Mouse (Mus musculus): ENCODE data around the gene Ift80. TPM values are rescaled to one million over a fixed set of nuclear protein-coding genes. Genes with fewer than 3 reads are reported as not detected.
A peak's percentile ranks its signal among the peaks of the same experiment; 100 is the strongest.

The Ift80 gene
- 12.8 and 13.9 TPM in 2 replicates for polyA plus RNA-seq (2015; fragmentation: Nextera tagmentation; extraction: Ambion mirVana)

- H3K4me2 ChIP-seq = peak within 1 kb of the TSS; percentile 84
- peaks cover 34% of the 10 kb centered on the region for H3K4me1 ChIP-seq
- peak; percentile 97 for ATAC-seq
- no peaks in the 10 kb centered on the region for H3K27me3 ChIP-seq
- H3K9me3 ChIP-seq (replicated peaks) = no peaks in the 10 kb centered on the region
- H3K9ac ChIP-seq = peak within 1 kb of the TSS; percentile 94
- H3K36me3 ChIP-seq (ENCODE audit: poor library complexity, severe bottlenecking) = no peaks in the 10 kb centered on the region
- WGBS = under 1% methylated on average over 73 of the region's 76 CpGs
- peak within 1 kb of the TSS; percentile 93 for H3K27ac ChIP-seq
- peak within 1 kb of the TSS; percentile 99 for H3K4me3 ChIP-seq
Observed at GRCm38 (mm10) chr3:69004437-69005337, at the start of gene Ift80, which contains the start of gene Smc4. Gene Ift80, minus strand, starts transcription at chr3:69004570. Gene Smc4, plus strand, starts transcription at chr3:69004738.

DNA sequence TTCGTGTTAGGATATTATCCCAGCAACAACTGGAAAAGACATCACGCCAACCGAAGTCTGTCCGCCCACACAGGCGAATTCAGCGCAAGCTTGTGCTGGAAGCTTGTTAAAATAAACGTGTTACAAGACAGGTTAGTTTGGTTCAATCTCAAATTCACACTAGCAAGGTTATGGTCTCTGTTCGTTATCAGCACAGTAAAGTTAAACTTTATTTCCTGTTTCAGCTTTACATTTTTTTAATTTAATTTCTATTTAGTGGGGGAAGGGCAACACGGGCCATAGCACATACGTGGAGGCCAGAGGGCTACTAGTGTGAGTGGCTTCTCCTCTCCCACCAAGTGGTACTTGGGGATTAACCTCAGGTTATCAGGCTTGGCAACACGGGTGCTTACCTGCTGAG lies 47.5 kb upstream of the Ift80 start:
- 94% methylated on average over 11 of the region's 11 CpGs for WGBS

GRCm38 (mm10) chr3:69049011-69049410 lies 44.6 kb upstream of the Ift80 start:
- H3K27ac ChIP-seq = no peak overlapping the region
- H3K9me3 ChIP-seq (replicated peaks) = no peaks in the 10 kb centered on the region
- H3K4me1 ChIP-seq = peaks cover 9% of the 10 kb centered on the region
- H3K4me2 ChIP-seq = no peak overlapping the region
- H3K4me3 ChIP-seq = no peak overlapping the region
- H3K9ac ChIP-seq = no peak overlapping the region
- H3K27me3 ChIP-seq = no peaks in the 10 kb centered on the region
- ATAC-seq = no peak
- H3K36me3 ChIP-seq (ENCODE audit: poor library complexity, severe bottlenecking) = no peaks in the 10 kb centered on the region
- WGBS = 65% methylated on average over 6 of the region's 6 CpGs

More for the DNA sequence above, 47.5 kb upstream of the Ift80 start:
- H3K4me2 ChIP-seq = no peak overlapping the region
- H3K27me3 ChIP-seq = no peaks in the 10 kb centered on the region
- H3K4me3 ChIP-seq = no peak overlapping the region
- H3K9me3 ChIP-seq (replicated peaks) = no peaks in the 10 kb centered on the region
- H3K36me3 ChIP-seq (ENCODE audit: poor library complexity, severe bottlenecking) = no peaks in the 10 kb centered on the region
- H3K9ac ChIP-seq = no peak overlapping the region
- H3K27ac ChIP-seq = no peak overlapping the region
- no peaks in the 10 kb centered on the region for H3K4me1 ChIP-seq
- no peak for ATAC-seq

DNA sequence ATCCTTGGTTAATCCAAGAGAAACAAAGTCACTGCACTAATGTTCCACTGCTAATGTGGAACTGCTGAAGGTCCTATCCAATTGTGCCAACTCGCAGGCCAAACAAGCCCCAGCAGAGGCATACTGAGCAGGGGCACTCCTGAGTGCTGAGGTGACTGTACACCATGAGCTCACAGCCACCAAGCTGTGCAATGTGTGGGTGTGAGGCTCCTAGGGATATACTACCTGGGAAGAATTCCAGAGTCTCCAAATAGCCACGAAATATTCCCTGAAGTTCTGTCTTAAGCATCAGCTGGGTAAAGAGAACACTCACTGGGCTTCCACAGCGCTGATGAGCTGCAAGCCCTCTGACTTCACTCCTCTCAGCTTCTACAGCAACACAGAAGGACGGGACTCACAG lies 43.3 kb upstream of the Ift80 start:
- H3K4me3 ChIP-seq = no peak overlapping the region
- no peaks in the 10 kb centered on the region for H3K27me3 ChIP-seq
- H3K9me3 ChIP-seq (replicated peaks) = no peaks in the 10 kb centered on the region
- no peak overlapping the region for H3K4me2 ChIP-seq
- peaks cover 14% of the 10 kb centered on the region for H3K4me1 ChIP-seq
- H3K27ac ChIP-seq = no peak overlapping the region
- no peak overlapping the region for H3K9ac ChIP-seq
- 82% methylated on average over 4 of the region's 4 CpGs for WGBS
- no peak for ATAC-seq
- no peaks in the 10 kb centered on the region for H3K36me3 ChIP-seq (ENCODE audit: poor library complexity, severe bottlenecking)

DNA sequence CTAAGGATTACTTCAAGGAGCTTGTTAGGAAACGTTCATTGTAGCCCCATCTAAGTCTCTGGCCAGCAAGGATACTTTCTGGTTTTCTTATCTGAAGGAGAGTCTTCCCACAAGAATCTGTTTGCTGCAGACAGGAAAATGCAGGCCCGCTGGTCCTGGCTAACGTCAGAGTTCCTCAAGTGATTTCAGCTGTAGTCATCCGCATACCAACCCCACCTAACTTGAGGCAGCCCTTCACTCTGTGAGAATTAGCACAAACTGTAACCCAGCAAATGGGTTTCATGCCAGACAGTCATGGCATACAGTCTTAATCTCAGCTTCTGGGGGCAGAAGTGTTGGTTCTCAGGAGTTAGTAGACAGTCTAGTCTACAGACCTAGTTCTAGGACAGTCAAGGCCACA lies 42.1 kb upstream of the Ift80 start:
- Histone ChIP-seq H3K36me3 (ENCODE audit: poor library complexity, severe bottlenecking) (no peaks in the 10 kb centered on the region), H3K27me3 (no peaks in the 10 kb centered on the region), H3K4me1 (peaks cover 20% of the 10 kb centered on the region), H3K27ac (no peak overlapping the region), H3K4me2 (no peak overlapping the region), H3K9ac (no peak overlapping the region), H3K9me3 (replicated peaks) (no peaks in the 10 kb centered on the region), H3K4me3 (no peak overlapping the region)
- no peak for ATAC-seq
- WGBS = 82% methylated on average over 4 of the region's 4 CpGs

- no peaks in the 10 kb centered on the region for H3K27me3 ChIP-seq
- H3K9me3 ChIP-seq (replicated peaks) = no peaks in the 10 kb centered on the region
- H3K4me3 ChIP-seq = peak overlapping the region; percentile 87
- H3K27ac ChIP-seq = no peak overlapping the region
- peak overlapping the region; percentile 97 for H3K9ac ChIP-seq
- H3K4me2 ChIP-seq = peak overlapping the region; percentile 69
- ATAC-seq = no peak
- H3K36me3 ChIP-seq (ENCODE audit: poor library complexity, severe bottlenecking) = peaks cover under 1% of the 10 kb centered on the region; the same call in 1 of the 2 replicates
- H3K4me1 ChIP-seq = peaks cover 28% of the 10 kb centered on the region
- 23% methylated on average over 13 of the region's 13 CpGs for WGBS
Observed at GRCm38 (mm10) chr3:69045750-69046149, 41.4 kb upstream of the Ift80 start.

- Histone ChIP-seq H3K27me3 (no peaks in the 10 kb centered on the region), H3K4me2 (peak overlapping the region; percentile 69), H3K36me3 (ENCODE audit: poor library complexity, severe bottlenecking) (peaks cover 4% of the 10 kb centered on the region), H3K4me1 (peaks cover 32% of the 10 kb centered on the region), H3K9me3 (replicated peaks) (no peaks in the 10 kb centered on the region), H3K4me3 (peak overlapping the region; percentile 87), H3K9ac (peak overlapping the region; percentile 97), H3K27ac (peak overlapping the region; percentile 95)
- ATAC-seq = peak; percentile 9; the same call in 1 of the 2 replicates
- whole genome bisulfite sequencing = 8% methylated on average over 9 of the region's 9 CpGs
Observed at GRCm38 (mm10) chr3:69045400-69045703, 41.0 kb upstream of the Ift80 start.

GRCm38 (mm10) chr3:69044645-69045399 lies 40.5 kb upstream of the Ift80 start, which contains the start of gene Trim59:
Gene Trim59, minus strand, starts transcription at chr3:69044755.
- peak; percentile 97 for ATAC-seq

GRCm38 (mm10) chr3:69044167-69044591 lies 39.8 kb upstream of the Ift80 start:
- peak overlapping the region; percentile 69 for H3K4me2 ChIP-seq
- H3K27me3 ChIP-seq = no peaks in the 10 kb centered on the region
- H3K9me3 ChIP-seq (replicated peaks) = no peaks in the 10 kb centered on the region
- WGBS = under 1% methylated on average over 30 of the region's 42 CpGs
- peaks cover 13% of the 10 kb centered on the region for H3K36me3 ChIP-seq (ENCODE audit: poor library complexity, severe bottlenecking)
- peaks cover 35% of the 10 kb centered on the region for H3K4me1 ChIP-seq
- peak overlapping the region; percentile 87 for H3K4me3 ChIP-seq
- H3K9ac ChIP-seq = peak overlapping the region; percentile 97
- peak overlapping the region; percentile 95 for H3K27ac ChIP-seq
- ATAC-seq = peak; percentile 79

More at GRCm38 (mm10) chr3:69044645-69045399, 40.5 kb upstream of the Ift80 start, which contains the start of gene Trim59:
- no peaks in the 10 kb centered on the region for H3K9me3 ChIP-seq (replicated peaks)
- H3K9ac ChIP-seq = peak within 1 kb of the TSS; percentile 97
- peak within 1 kb of the TSS; percentile 69 for H3K4me2 ChIP-seq
- H3K4me3 ChIP-seq = peak within 1 kb of the TSS; percentile 87
- WGBS = under 1% methylated on average over 62 of the region's 80 CpGs
- H3K36me3 ChIP-seq (ENCODE audit: poor library complexity, severe bottlenecking) = peaks cover 8% of the 10 kb centered on the region
- H3K27ac ChIP-seq = peak within 1 kb of the TSS; percentile 95
- H3K27me3 ChIP-seq = no peaks in the 10 kb centered on the region
- H3K4me1 ChIP-seq = peaks cover 35% of the 10 kb centered on the region

DNA sequence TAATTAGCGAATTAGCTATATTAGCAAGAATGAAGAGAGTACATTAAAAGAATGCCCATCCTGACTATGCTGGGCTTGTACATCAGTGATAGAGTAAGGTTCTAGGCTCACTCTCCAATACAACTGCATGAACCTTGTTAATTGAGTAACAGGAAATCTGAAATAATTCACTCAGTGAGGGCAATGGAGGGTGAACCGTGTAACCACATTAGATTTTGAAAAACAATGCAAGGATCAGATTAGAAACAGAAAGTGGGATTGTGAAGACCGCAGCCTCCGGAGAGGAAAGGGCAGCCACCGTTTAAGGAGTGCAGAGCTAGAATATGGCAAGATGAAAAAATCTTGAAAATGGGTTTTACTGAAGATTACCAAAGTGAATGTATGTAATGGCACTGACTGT lies 36.9 kb upstream of the Ift80 start:
- H3K4me1 ChIP-seq = peaks cover 35% of the 10 kb centered on the region
- WGBS = 71% methylated on average over 5 of the region's 5 CpGs
- H3K9ac ChIP-seq = no peak overlapping the region
- peak overlapping the region; percentile 20 for H3K4me3 ChIP-seq
- H3K27me3 ChIP-seq = no peaks in the 10 kb centered on the region
- H3K36me3 ChIP-seq (ENCODE audit: poor library complexity, severe bottlenecking) = peaks cover 28% of the 10 kb centered on the region
- peak overlapping the region; percentile 36 for H3K4me2 ChIP-seq
- no peaks in the 10 kb centered on the region for H3K9me3 ChIP-seq (replicated peaks)
- H3K27ac ChIP-seq = no peak overlapping the region
- no peak for ATAC-seq

GRCm38 (mm10) chr3:69040105-69040504 lies 35.7 kb upstream of the Ift80 start:
- H3K9me3 ChIP-seq (replicated peaks) = no peaks in the 10 kb centered on the region
- H3K4me2 ChIP-seq = peak overlapping the region; percentile 36
- no peak for ATAC-seq
- peaks cover 27% of the 10 kb centered on the region for H3K4me1 ChIP-seq
- no peak overlapping the region for H3K9ac ChIP-seq
- 91% methylated on average over 2 of the region's 2 CpGs for WGBS
- H3K36me3 ChIP-seq (ENCODE audit: poor library complexity, severe bottlenecking) = peaks cover 31% of the 10 kb centered on the region
- no peak overlapping the region for H3K27ac ChIP-seq
- H3K27me3 ChIP-seq = no peaks in the 10 kb centered on the region
- H3K4me3 ChIP-seq = peak overlapping the region; percentile 20
